Mouse (Mus musculus): ENCODE results near the gene Macrod2.

DNA sequence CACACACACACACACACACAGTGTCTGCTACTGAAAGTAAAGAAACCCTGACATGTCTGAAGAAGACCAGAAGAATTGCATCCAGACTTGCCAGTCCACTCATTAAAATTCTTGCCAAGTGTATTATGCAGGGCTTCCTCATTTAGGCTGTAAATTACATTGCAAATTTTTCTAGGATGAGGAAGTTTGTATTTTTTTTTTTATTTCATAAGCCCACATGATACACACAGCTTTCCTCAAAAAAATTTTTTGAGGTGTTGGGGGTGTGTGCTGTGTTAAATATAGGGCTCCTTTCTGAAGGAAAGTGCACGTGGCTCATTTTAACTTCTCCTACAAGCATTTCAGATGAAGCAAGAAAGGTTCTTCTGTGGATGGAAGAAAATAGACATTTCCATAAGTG, 613.3 kb downstream of the Macrod2 start:
- no peak for TF ChIP-seq POLR2A (IDR thresholded peaks at IDR 0.05; ENCODE audit: insufficient read depth, low read depth, low read length)
- TF ChIP-seq CTCF (IDR thresholded peaks at IDR 0.05; ENCODE audit: insufficient read depth, low read depth, low read length), result no peak
